8 mouse cellular contexts compared by ENCODE assay signal in the genomic region with DNA sequence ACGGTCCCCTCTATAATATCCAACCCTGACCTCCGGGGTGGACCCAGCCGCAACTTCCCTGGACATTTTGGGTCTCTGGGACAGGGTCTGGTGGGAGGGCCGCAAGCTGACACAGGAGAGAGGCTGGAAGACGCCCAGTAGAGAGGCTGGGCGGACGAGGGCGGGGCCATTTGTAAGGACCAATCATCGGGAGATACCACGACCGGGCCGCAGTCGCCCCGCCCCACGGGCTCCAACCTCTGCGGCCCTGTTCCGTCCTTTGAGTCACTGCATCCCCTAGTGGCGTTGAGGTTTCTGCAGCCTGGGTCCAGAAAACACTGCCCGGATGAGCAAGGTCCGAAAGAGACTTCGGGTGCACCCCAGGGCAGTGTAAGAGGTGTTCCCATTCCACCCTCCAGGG. TPM values are rescaled to one million over a fixed set of nuclear protein-coding genes. Genes with fewer than 3 reads are reported as not detected.
A peak's percentile ranks its signal among the peaks of the same experiment; 100 is the strongest.
DNase-seq lines count a peak whose midpoint lies in the region; ATAC-seq lines count a peak whose summit lies in the region.

No protein-coding gene starts in this region.

- no peaks in the 10 kb centered on the region for H3K36me3 ChIP-seq in hindbrain, embryonic 13.5 days
- no peaks in the 10 kb centered on the region for H3K36me3 ChIP-seq in limb, embryonic 12.5 days
- H3K36me3 ChIP-seq in midbrain, embryonic 13.5 days, result no peaks in the 10 kb centered on the region; the same call in 1 of the 2 replicates

- peaks cover 54% of the 10 kb centered on the region for H3K4me1 ChIP-seq in hindbrain, embryonic 13.5 days (replicated peaks)
- H3K4me1 ChIP-seq in limb, embryonic 12.5 days (replicated peaks), result peaks cover 63% of the 10 kb centered on the region
- H3K4me1 ChIP-seq in midbrain, embryonic 13.5 days (replicated peaks), result peaks cover 41% of the 10 kb centered on the region

- DNase-seq in left cerebral cortex, postnatal 14 days (ENCODE audit: low spot score in 2 of 2), result peak; percentile 57 to 61
- DNase-seq in left cerebral cortex, adult 9 months (ENCODE audit: low spot score in 2 of 2), result no peak
- DNase-seq in cerebellum, postnatal 14 days, result peak; percentile 87 to 88
- DNase-seq in frontal cortex, postnatal 10 days (ENCODE audit: low spot score in 2 of 2), result peak; percentile 68 to 76
- DNase-seq in spleen, postnatal 36 days (ENCODE audit: low spot score in 2 of 2), result peak; percentile 86 to 87

- peak; percentile 87 for ATAC-seq in hindbrain, embryonic 13.5 days (ENCODE audit: low FRiP score)
- peak; percentile 91 for ATAC-seq in limb, embryonic 12.5 days (ENCODE audit: insufficient number of reproducible peaks, insufficient read depth, low FRiP score, low TSS enrichment, low read depth)
- ATAC-seq in midbrain, embryonic 13.5 days, result peak; percentile 93

- intact Hi-C loops in left cerebral cortex, postnatal 14 days (cut with DNase I), result loop anchor here (5.0 kb wide), 1 partner anchor 802 kb away; no protein-coding TSS in a partner anchor

- peak overlapping the region; percentile 62; the same call in 1 of the 2 replicates for H3K27ac ChIP-seq in hindbrain, embryonic 13.5 days
- H3K27ac ChIP-seq in limb, embryonic 12.5 days, result no peak overlapping the region
- peak overlapping the region; percentile 88 for H3K27ac ChIP-seq in midbrain, embryonic 13.5 days

- H3K4me2 ChIP-seq in hindbrain, embryonic 13.5 days, result peak overlapping the region; percentile 61
- H3K4me2 ChIP-seq in limb, embryonic 12.5 days, result peak overlapping the region; percentile 87
- peak overlapping the region; percentile 68 for H3K4me2 ChIP-seq in midbrain, embryonic 13.5 days (replicated peaks)

- WGBS in hindbrain, embryonic 13.5 days, result 0% methylated on average over 21 of the region's 21 CpGs
- WGBS in limb, embryonic 12.5 days, result 0% methylated on average over 21 of the region's 21 CpGs
- WGBS in midbrain, embryonic 13.5 days, result under 1% methylated on average over 21 of the region's 21 CpGs

- peaks cover 95% of the 10 kb centered on the region for H3K27me3 ChIP-seq in hindbrain, embryonic 13.5 days
- peaks cover 99% of the 10 kb centered on the region for H3K27me3 ChIP-seq in limb, embryonic 12.5 days
- peaks cover 95% of the 10 kb centered on the region for H3K27me3 ChIP-seq in midbrain, embryonic 13.5 days

- H3K9me3 ChIP-seq in hindbrain, embryonic 13.5 days, result no peaks in the 10 kb centered on the region
- no peaks in the 10 kb centered on the region for H3K9me3 ChIP-seq in limb, embryonic 12.5 days
- no peaks in the 10 kb centered on the region for H3K9me3 ChIP-seq in midbrain, embryonic 13.5 days

- peak overlapping the region; percentile 41 for H3K4me3 ChIP-seq in hindbrain, embryonic 13.5 days
- H3K4me3 ChIP-seq in limb, embryonic 12.5 days (replicated peaks), result peak overlapping the region; percentile 46
- peak overlapping the region; percentile 48 for H3K4me3 ChIP-seq in midbrain, embryonic 13.5 days (replicated peaks)

- peak overlapping the region; percentile 43; the same call in 1 of the 2 replicates for H3K9ac ChIP-seq in hindbrain, embryonic 13.5 days
- no peak overlapping the region for H3K9ac ChIP-seq in limb, embryonic 12.5 days (replicated peaks)
- H3K9ac ChIP-seq in midbrain, embryonic 13.5 days (replicated peaks), result peak overlapping the region; percentile 7; the same call in 1 of the 2 replicates

RNA-seq across cellular contexts. Expression of a gene that starts 1.6 kb away (rescaled TPM):
- total RNA-seq in left cerebral cortex, postnatal 14 days (2021), result not detected
- polyA plus RNA-seq in hindbrain, embryonic 13.5 days (2015; fragmentation: Nextera tagmentation; extraction: Ambion mirVana), result 1.1 and 2.5 TPM in 2 replicates
- polyA plus RNA-seq in limb, embryonic 12.5 days (2016; fragmentation: Nextera tagmentation; extraction: Ambion mirVana), result 0.35 TPM in 1 of 2 replicates, not detected in the other
- 1.7 and 3.9 TPM in 2 replicates for polyA plus RNA-seq in midbrain, embryonic 13.5 days (2015; fragmentation: Nextera tagmentation; extraction: Ambion mirVana)

RNA-seq across cellular contexts. Expression of a gene that starts 9.8 kb away (rescaled TPM):
- total RNA-seq in left cerebral cortex, postnatal 14 days (2021), result not detected
- polyA plus RNA-seq in hindbrain, embryonic 13.5 days (2015; fragmentation: Nextera tagmentation; extraction: Ambion mirVana), result 1.4 and 2.7 TPM in 2 replicates
- polyA plus RNA-seq in limb, embryonic 12.5 days (2016; fragmentation: Nextera tagmentation; extraction: Ambion mirVana), result 0.55 TPM in 1 of 2 replicates, not detected in the other
- polyA plus RNA-seq in midbrain, embryonic 13.5 days (2015; fragmentation: Nextera tagmentation; extraction: Ambion mirVana), result 3.5 and 5.3 TPM in 2 replicates

RNA-seq across cellular contexts. Expression of a gene that starts 10.3 kb away (rescaled TPM):
- total RNA-seq in left cerebral cortex, postnatal 14 days (2021), result under 1 TPM in 1 of 2 experiments, not detected in 1; 0.17 TPM
- 32.3 and 59.4 TPM in 2 replicates for polyA plus RNA-seq in hindbrain, embryonic 13.5 days (2015; fragmentation: Nextera tagmentation; extraction: Ambion mirVana)
- polyA plus RNA-seq in limb, embryonic 12.5 days (2016; fragmentation: Nextera tagmentation; extraction: Ambion mirVana), result 4.2 and 5.0 TPM in 2 replicates
- 94.8 and 119 TPM in 2 replicates for polyA plus RNA-seq in midbrain, embryonic 13.5 days (2015; fragmentation: Nextera tagmentation; extraction: Ambion mirVana)

Comparison
In these comparisons a context has a peak if more than half of its experiments do, and no peak if none do; other contexts are left out.
1. DNase-seq: peak in left cerebral cortex, postnatal 14 days (2 of 2), cerebellum, postnatal 14 days (2 of 2), frontal cortex, postnatal 10 days (2 of 2) and spleen, postnatal 36 days (2 of 2); none in left cerebral cortex, adult 9 months (0 of 2).
2. Peak in every context shown above with its lines, with median percentiles within 50 percentile points of each other: ATAC-seq, H3K4me2 ChIP-seq and H3K4me3 ChIP-seq.